Mouse (Mus musculus) hindbrain, postnatal 0 days (tissue): ENCODE results near the gene Lingo1. TPM values are rescaled to one million over a fixed set of nuclear protein-coding genes. Genes with fewer than 3 reads are reported as not detected.

ENCODE experiments used
- ATAC-seq: fragments of 200-750 bp; cut with Nextera tagmentation; 2 replicates; pipeline ENCODE4 v1.8.0; 2017; ENCODE audit warnings: mild to moderate bottlenecking, moderate TSS enrichment, moderate library complexity
- DNase-seq: peaks from one replicate; pipeline ENCODE4 v3.0.0-alpha.2; 2015; ENCODE audit warnings: low spot score
- H3K27ac ChIP-seq: fragments of 300-500 bp; sonication (generic); 2 replicates; pipeline ENCODE4 v1.5.1; 2014; ENCODE audit warnings: mild to moderate bottlenecking
- H3K27me3 ChIP-seq: fragments of 300-500 bp; sonication (generic); 2 replicates; pipeline ENCODE4 v1.6.1; 2014; ENCODE audit warnings: low read length, mixed read lengths; ENCODE audit not compliant: insufficient read depth
- H3K36me3 ChIP-seq: fragments of 300-500 bp; sonication (generic); 2 replicates; pipeline ENCODE4 v1.6.1; 2014; ENCODE audit warnings: low read length, mixed read lengths; ENCODE audit not compliant: insufficient read depth
- H3K4me1 ChIP-seq: fragments of 300-500 bp; sonication (generic); 2 replicates; pipeline ENCODE4 v1.6.1; 2014; ENCODE audit warnings: antibody characterized with exemption, low read length, mixed read lengths; ENCODE audit not compliant: insufficient read depth
- H3K4me2 ChIP-seq: fragments of 300-500 bp; sonication (generic); 2 replicates; pipeline ENCODE4 v1.6.1; 2014; ENCODE audit warnings: low read depth, mild to moderate bottlenecking, low read length, moderate library complexity, mixed read lengths
- H3K4me3 ChIP-seq: fragments of 300-500 bp; sonication (generic); 2 replicates; pipeline ENCODE4 v1.5.1; 2014; ENCODE audit warnings: low read length
- H3K9ac ChIP-seq: fragments of 300-500 bp; sonication (generic); replicated peaks from 2 replicates; pipeline ENCODE4 v1.6.1; 2014; ENCODE audit warnings: mild to moderate bottlenecking, low read length, moderate library complexity, mixed read lengths
- H3K9me3 ChIP-seq: fragments of 300-500 bp; sonication (generic); 2 replicates; pipeline ENCODE4 v1.6.1; 2016; ENCODE audit warnings: low read length, mixed read lengths
- CTCF ChIP-seq: IDR thresholded peaks from 2 replicates; pipeline ENCODE4 v1.5.1; 2016; ENCODE audit warnings: antibody characterized with exemption, control low read depth, low read depth
- WGBS: fragments of 180-500 bp; shearing (Covaris S2); extraction: QIAGEN DNeasy Blood & Tissue Kit; methylation state at CpG from one replicate; pipeline ENCODE4 v1.1.7; 2014; 5-methylcytosine and 5-hydroxymethylcytosine counted together
- polyA plus RNA-seq: library from polyadenylated mRNA; unstranded; fragments of >200 nt; fragmentation: Nextera tagmentation; extraction: Ambion mirVana; gene quantifications from 2 replicates; pipeline ENCODE4 v1.2.1, GENCODE M21; 2015
- total RNA-seq: library from RNA; depleted of rRNA; stranded (reverse); fragments of >200 nt; gene quantifications from 2 replicates; pipeline ENCODE4 v1.2.3, GENCODE M21; 2014; rRNA removed

Gene Lingo1
- total and polyA plus RNA-seq, 2 experiments from 2014 or later: 88.6 to 181 TPM

GRCm38 (mm10) chr9:56572534-56573479 is 223.5 kb downstream of the Lingo1 start:
- H3K4me1 ChIP-seq: 0 out of 2 replicates have a peak, but pooled peaks cover 6% of the 10 kb centered on the region
- 31% methylated on average over 23 of the region's 23 CpGs for WGBS
- peak overlapping the region; percentile 54 for H3K27ac ChIP-seq
- DNase-seq (peak; percentile 51), ATAC-seq (peak; percentile 71)
- peak overlapping the region; percentile 34; the same call in 1 of the 2 replicates for H3K4me2 ChIP-seq
- TF ChIP-seq CTCF: no peak
- no peaks in the 10 kb centered on the region for H3K27me3 ChIP-seq
- 0 out of 2 replicates have a peak overlapping the region, but pooled peaks have one; percentile 13 for H3K9ac ChIP-seq
- no peaks in the 10 kb centered on the region for H3K36me3 ChIP-seq
- no peaks in the 10 kb centered on the region for H3K9me3 ChIP-seq
- H3K4me3 ChIP-seq: no peak overlapping the region

Other genes starting within 250 kb of the Lingo1 start
- gene Odf3l1, start 68.2 kb upstream of the Lingo1 start, total RNA-seq: 0.42 TPM in 1 of 2 replicates, not detected in the other
- gene Odf3l1, start 68.2 kb upstream of the Lingo1 start, polyA plus RNA-seq: 0.14 and 0.16 TPM in 2 replicates
- gene Cspg4, start 68.6 kb upstream of the Lingo1 start, total RNA-seq: 42.1 and 46.6 TPM in 2 replicates
- gene Cspg4, start 68.6 kb upstream of the Lingo1 start, polyA plus RNA-seq: 7.3 and 7.6 TPM in 2 replicates
- 6.7 and 9.7 TPM in 2 replicates for gene Snx33, start 131.9 kb upstream of the Lingo1 start, total RNA-seq
- 2.3 and 2.4 TPM in 2 replicates for gene Snx33, start 131.9 kb upstream of the Lingo1 start, polyA plus RNA-seq
- 142 and 178 TPM in 2 replicates for gene Imp3, start 141.0 kb upstream of the Lingo1 start, total RNA-seq
- gene Imp3, start 141.0 kb upstream of the Lingo1 start, polyA plus RNA-seq: 77.2 and 80.5 TPM in 2 replicates
- gene Snupn, start 154.4 kb upstream of the Lingo1 start, total RNA-seq: 11.3 and 17.6 TPM in 2 replicates
- 22.4 and 22.6 TPM in 2 replicates for gene Snupn, start 154.4 kb upstream of the Lingo1 start, polyA plus RNA-seq
- gene Ptpn9, start 198.5 kb upstream of the Lingo1 start, total RNA-seq: 52.1 and 53.5 TPM in 2 replicates
- 22.5 and 23.0 TPM in 2 replicates for gene Ptpn9, start 198.5 kb upstream of the Lingo1 start, polyA plus RNA-seq